Mouse (Mus musculus) G1E-ER4 (cell line): ENCODE data around the gene Accs. TPM values are rescaled to one million over a fixed set of nuclear protein-coding genes. Genes with fewer than 3 reads are reported as not detected.

Experiments
- GATA1 ChIP-seq: IDR thresholded peaks from one replicate; pipeline ENCODE4 v1.8.0; 2012; ENCODE audit warnings: low read length, inconsistent platforms
- polyA plus RNA-seq: library from polyadenylated mRNA; stranded (reverse); fragments of >175 nt; gene quantifications from 2 replicates; pipeline ENCODE4 v1.2.3, GENCODE M21; 2012

Accs gene
- polyA plus RNA-seq, 1 experiment = 1.5 TPM

DNA sequence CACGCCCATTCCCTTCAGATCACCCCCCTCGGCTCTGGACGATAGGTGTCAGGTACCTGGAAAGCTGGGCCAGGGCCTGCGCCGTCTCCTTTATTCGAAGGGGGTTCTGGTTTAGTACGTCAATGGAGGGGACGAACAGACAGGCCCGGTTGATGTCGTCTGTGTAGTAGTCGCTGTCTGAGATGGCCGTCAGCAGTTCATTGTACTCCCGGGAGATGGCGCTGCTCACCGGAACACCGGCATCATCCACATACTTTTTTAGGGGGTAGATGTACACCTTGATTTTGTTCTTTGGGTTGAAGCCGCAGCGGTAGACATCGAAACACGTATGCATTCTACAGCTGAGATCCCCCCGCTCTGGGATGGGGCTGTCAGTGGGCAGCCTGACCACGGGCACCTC, 36.4 kb downstream of the Accs start:
- TF ChIP-seq GATA1 = no peak

DNA sequence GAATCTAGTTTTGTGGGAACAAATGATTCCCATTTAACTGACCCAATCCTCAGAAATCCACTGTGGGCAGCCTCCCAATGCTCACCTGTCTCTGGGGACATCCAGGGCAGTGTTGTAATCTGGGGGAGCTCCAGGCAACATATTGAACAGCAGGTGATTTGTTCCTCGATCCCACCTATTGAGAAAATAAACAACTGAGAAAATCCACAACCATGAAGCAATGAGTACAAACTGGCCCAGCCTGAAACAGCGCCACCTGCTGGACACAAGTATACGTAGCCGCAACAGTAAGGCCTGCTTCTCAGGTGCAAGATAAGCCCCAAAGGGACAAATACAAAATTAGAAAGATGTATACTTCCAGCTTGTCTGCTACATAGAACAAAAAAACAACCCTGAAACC, 37.9 kb downstream of the Accs start:
- TF ChIP-seq GATA1 = no peak

DNA sequence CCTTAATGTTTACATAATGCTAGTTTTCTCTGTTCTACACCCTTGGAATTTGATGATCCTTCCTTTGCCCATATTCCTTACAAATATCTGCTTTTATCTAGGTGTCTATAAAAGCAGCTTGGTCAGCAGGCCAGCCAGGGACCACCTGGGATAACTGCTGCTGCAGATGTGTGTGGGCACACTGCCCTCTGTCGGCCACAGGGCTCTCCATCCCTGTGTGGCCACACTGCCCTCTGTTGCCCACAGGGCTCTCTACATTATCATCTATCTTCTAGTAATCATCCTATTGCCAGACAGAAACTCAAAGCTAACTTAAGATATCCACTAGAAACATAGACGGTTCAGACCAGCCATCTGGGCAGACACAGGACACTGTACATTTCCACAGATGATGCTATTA, 39.8 kb downstream of the Accs start:
- no peak for TF ChIP-seq GATA1

DNA sequence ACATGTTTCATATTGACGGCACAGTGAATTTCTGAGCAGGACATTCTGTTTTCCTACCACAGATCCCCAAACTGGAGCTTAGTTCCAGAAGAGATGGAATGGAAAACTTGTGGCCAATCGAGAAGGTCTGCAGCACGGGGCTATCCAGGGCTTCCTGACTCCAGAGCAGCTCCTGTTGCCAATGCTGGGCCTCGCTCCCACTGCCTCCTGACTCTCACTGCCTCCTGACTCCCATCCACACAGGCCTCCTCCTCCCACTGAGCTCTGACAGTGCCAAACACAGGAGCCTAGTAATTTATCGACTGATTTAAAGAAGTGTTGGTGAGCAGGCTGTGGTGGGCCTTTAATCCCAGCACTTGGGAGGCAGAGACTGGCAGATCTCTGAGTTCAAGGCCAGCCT, 41.7 kb downstream of the Accs start:
- TF ChIP-seq GATA1 = no peak

DNA sequence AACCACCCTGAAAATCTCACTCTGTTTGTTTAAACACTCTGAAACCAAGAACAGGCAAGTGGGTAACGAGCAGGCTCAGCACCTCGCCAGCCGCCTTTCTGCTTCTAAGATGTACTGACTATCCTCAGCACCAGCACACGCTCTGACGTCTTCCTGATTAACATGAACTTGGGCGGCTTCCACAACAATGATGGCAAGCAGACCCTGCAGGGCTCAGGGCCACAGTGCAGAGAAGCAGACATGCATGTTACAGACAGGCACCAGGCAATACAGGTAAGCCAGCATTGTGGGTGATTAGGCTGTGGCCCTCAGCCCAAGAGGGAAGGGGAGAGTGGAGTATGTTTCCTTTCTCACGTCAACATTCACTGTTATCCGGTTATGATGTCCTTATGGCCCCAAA, 42.3 kb downstream of the Accs start:
- TF ChIP-seq GATA1 = no peak

DNA sequence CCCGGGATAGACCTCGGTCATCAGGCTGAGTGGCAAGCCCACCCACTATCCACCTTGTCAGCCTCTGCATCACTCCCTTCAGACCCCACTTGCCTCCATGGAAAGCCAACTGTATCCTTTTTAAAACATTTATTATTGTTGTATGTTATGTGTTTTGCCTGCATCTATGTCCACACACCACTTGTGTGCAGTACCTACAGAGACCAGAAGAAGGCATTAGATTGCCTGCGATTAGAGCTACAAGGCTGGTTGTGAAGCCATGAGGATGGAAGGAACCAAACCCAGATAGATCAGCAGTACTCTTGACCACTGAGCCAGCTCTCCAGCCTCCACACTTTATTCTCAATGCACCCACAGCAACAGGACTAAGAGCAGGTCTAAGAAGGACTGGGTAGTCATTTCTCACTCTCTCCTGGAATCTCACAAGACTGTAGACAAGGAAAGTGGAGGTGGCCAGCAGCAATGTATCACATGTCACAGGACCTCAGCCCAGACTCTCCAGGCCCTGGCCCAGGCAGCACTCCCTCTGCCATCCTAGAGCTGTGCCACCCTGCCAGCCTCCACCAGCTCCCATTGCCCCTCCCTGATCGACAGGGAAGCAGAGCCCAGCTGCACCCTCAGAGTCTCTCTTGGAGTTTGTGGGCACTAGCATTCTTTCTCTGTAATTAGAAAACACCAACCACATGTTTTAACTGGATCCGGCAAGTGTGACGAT, 43.1 kb downstream of the Accs start:
- no peak for TF ChIP-seq GATA1

DNA sequence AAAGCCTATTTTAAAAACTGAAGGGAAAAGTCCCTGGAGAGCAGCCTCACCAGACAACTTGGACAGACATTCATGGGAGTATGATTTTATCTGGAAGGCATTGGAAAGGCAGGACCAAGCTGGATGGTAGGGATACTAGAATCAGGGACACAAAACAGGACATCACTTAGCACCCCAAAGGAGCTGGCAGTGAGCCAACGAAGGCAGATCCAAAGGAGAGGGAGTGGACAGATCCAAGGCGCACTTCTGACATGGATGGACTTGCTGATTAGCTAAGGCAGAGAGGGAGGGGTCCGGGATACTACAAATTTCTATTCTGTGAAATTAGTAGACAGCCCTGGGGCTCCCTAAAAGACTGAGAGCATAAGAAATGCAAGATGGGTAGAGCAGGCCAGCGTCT, 44.2 kb downstream of the Accs start:
- no peak for TF ChIP-seq GATA1

DNA sequence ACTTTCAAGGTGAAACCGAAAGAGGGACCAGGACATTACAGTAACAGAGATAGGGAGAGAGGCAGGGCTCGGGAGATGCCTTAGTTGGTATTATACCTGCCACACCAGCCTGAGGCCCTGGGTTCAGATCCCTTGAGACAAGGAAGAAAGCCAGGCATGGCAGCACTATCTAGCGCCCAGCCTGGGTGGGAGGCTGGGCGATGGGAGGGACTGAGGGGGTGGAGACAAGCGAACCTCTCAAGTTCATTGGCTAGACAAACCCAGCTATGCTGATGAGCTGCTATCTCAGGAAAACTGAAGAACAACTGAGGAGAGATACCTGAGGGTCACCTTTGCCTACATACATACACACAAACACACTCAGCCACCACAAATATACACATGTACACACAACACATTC, 44.7 kb downstream of the Accs start:
- no peak for TF ChIP-seq GATA1

DNA sequence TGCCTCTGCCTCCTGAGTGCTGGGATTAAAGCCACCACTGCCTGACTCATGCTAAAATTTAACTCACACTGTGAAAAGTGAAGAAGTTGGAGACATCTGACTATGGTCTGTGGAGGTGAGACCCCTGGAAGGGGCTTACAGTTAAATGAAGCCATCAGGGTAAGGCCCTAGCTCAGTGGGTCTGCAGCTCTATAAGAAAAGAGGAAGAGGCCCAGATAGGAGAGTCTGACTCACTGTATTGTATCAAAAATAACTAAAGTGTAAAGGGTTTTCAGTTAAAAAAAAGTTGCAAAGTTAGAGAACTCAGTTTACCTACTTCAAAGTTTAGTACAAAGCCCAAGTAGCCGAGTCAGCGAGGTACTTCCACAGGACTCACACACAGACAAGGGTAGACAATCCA, 46.8 kb downstream of the Accs start:
- no peak for TF ChIP-seq GATA1

DNA sequence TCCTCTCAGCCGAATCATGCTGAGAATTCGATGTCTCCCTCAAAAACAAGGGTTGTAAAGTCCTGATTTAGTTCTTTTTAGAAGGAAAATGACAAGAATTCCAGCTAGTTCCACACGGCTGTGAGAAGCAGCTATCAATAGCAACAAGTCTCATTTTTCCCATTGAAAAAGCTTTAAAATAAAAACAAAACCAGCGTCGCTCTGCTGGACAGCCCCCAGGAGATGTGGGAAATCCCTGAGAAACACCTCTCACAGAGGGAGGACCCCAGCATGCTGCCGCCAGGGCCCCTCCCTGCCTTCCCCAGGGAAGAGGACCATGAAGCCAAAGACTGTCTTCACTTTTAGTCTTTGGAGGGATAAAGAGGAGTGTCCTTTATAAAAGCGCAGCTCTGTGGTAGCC, 48.6 kb downstream of the Accs start:
- TF ChIP-seq GATA1 = no peak

DNA sequence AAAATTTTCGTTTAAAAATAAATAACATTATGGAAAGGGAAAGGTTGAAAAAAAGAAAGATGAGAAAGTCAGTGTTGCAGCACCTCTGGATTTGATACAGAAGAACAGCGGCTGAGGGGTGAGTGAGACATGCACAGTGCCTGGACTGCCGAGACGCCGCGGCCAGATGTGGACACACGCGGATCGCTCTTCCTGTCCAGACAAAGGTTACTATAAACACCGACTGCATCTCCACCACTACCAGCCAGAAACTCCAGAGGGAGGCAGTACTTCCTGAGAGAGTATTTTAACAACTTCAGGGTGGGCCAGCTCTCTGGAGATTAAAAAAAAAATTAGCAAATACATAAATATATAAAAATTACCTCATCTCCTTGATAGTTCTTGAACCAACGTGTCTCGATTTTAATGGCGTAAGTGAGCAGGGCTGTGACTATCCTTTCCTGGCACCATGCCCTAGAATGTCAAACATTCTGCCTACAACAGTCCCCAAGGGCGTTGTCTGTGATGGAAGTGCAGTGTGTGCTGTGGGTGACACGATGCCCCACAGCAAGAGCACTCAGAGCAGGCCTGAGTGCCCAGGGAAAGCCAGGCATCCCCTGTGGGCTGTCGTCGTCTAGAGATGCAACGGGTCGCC, 52.5 kb downstream of the Accs start:
- no peak for TF ChIP-seq GATA1

DNA sequence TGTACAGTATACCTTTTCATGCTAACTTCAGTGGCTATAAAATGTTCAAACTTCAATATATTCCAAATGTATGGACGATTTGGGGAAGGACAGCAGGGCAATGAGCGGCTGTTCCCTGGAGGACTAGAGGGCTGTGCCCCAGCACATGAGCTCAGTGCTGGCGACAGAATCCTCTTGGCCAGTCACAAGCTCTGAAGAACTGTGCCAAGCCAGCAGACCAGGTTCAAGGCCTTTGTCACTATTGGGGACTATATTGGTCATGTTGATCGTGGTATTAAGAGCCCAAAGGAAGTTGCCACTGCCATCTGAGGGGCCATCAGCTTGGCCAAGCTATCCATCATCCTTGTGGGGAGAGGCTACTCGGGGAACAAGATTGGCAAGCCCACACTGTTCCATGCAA, 55.4 kb downstream of the Accs start:
- TF ChIP-seq GATA1 = no peak

DNA sequence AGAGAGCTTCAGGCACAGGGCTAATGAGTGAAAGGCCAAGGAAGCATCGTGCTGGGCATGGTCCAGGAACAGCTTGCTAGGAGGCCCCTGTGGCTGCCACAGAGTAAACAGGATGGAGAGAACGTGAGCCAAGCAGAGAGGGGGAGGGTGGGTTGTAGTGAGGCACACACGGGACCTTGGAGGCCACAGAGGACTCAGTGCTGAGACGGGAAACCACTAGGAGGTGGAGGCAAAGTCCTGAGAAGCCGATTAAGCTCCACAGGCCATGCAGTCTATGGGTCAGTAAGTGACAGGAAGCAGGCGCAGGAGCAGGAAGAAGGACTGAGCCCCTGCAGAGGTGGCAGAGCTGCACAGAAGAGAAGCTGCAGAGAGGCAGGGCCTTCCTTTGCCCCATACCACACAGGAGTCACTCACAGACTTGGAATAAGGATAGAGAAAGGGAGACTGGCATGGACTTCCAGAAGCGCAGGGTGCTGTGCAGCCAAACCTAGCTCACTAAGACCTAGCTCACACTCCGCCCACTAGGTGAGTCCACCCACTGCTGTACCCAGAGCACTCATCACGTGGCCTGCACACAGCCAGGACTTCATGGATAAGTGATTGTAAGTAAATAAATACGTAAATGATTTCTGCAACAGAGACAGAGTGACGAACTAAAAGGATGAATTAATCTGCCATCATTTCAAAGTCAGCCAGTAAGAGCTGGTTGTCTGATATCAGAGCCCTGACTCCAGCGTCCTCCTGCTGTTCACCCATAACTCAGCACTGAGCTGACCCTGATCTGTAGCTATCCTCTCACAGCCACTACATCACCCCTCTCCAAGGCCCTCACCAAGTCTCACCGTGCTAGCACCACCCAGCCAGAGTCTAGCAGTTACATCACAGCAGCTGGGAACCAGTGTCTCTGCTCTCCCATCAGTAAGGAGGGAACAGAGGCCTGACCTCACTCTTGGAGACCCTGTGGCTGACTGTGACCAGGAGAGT, 57.9 kb downstream of the Accs start:
- TF ChIP-seq GATA1 = no peak

DNA sequence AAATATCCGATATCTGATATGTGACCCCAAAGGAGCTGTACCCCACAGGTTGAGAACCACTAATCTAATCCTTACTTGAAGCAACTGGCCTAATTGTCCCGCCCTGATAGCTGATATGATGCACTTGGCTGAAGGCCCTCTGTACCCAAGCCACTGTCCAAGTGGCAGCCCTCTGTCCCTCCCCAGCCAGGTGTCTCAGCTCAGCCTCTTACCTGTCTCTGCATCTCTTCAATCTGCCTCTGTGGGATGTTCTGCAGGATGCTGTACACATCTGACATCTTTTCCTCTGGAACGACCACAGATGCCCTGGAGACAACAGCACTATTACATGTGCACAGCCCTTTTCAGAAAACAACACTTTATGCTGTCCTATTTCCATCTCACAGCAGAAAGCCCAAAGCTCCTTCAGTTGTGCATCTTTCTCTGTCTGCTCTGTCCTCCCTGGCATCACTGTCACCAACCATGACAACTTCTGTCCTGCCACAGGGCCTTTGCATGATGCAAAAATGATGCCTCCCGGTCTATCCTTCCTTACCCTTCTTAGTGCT, 58.9 kb downstream of the Accs start:
- TF ChIP-seq GATA1 = no peak

DNA sequence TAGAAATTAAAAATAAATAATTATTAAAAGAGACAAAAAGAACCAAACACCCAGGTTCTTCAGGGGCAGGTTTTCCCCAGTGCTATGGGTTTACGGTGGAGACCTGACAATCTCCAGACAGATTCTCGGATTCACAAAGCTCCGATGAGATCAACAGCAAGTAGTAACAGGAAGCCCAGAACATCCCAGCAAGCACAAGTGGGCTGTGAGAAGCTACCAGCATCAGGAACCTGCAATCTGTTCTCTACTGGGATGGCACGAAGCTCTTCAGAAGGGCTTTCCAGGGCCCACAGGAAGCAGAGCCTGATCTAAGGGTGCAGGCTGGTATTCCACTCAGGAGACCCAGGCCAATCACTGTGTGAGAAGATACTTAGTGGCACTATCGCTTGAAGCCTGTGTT, 61.2 kb downstream of the Accs start:
- no peak for TF ChIP-seq GATA1

DNA sequence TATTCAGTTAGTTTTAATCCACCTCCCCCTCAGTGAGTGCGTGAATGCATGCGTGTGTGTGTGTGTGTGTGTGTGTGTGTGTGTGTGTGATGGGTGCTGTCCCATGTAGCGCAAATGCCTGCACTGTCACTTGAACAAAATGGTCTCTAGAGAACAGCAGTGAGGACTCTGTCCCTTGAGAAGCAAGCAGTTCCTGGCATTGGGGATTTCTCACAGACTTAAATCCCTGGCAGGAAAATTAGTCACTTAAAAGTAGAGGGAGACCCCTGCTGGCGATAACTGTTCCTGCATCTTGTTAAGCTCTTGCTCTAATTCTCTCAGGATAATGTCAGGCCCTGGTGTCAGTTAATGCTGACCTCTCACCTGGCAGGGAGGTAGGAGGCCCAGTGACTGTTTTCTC, 63.6 kb downstream of the Accs start:
- TF ChIP-seq GATA1 = no peak
